Mouse (Mus musculus) CD4-positive, CD25-positive, alpha-beta regulatory T cell, adult 2 months (primary cell): ENCODE data around the gene Prune1.

Experiments used
- DNase-seq: peaks from one replicate; pipeline ENCODE4 v3.0.0-alpha.2; 2012; ENCODE audit warnings: low read depth, low spot score

Gene Prune1

DNA sequence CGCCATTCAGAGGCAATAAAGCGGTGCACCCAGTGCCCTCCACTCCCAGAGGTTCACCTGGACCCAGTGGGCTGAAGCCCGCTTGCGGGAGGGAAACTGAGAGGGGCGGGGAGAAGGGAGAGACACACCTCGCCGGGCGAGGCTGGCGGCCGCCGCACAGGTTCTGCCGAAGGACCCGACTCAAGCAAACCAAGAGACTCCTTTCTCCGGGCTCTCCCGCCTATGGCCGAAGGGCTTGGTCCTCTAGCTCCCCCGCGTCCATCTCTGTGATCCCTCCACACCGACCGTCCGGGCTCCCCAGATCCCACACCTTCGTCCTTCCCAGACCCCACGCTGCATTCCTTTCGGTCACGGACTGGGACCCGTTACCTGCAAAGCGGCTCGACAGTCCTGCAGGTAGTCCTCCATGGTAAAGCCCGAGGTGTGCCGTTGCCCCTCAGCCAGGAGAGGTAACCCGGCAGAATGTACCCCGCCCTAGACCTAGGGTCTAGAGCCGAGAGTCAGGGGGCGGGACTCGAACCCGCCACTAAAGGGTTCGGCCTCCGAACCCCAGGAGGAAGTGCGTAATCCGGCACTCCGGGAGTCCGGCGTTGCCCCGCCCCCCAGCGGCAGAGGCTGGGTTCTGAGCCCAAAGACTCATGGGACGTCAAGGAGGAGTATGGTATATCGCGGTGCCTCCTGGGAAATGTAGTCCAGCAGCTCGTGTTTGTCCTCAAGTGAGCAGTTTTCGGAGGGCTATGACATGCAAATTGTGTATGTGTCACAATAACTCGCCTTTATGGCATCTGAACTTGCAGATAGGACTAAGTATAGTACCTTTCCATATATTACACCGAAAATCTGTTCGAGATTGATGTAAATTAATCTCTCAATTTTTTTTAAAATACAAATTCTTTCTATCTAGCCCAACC lies at the start of gene Prune1, which contains the start of gene Mindy1:
Gene Prune1, minus strand, starts transcription at position 861 of the 911 bp plus-strand sequence.
Gene Mindy1, plus strand, starts transcription at position 130 of the 911 bp plus-strand sequence.
- DNase-seq = peak; percentile 98

DNA sequence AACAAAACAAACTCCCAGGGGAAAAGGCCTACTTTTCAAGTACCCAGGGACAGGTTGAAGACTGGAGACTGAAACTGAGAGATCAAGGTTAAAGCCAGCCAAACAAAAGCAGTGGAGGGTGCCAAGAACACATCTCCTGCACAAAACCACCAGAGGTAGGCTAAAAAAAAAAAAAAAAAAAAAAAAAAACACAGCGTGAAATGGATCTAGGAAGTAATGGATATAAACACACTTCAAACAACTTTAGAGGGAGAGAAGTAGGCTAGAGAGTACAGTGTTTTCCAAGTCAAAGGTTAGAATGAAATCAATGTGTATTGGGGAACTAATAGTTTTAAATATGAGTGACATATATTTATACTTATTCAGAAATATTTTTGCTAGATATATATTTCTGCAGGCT lies 49.7 kb upstream of the Prune1 start:
- no peak for DNase-seq

DNA sequence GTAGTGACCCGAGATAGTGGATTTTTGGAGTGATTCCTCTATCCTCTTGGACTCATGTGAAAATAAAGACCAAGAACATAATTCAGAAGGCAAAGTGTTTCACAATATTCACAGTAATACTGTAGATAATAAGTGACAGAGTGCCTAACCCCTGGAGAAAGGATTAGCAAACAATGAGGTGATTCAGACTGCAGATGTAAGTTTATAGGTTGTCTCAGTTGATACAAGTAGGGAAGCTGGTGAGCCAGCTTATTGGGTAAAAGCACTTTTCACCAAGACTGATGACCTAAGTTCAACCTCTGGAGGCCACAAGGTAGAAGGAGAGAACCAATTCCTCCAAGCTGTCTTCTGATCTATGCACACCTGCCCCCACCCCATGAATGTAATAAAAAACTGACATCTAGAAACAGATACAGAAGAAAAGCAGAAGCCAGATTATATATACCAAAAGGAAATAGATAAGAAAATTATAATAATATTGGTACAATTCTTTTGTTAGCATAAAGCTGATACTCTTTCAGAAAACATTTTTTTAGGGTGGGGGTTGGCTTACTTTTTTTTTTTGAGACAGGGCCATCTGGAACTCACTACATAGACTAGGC lies 47.0 kb upstream of the Prune1 start:
- no peak for DNase-seq

DNA sequence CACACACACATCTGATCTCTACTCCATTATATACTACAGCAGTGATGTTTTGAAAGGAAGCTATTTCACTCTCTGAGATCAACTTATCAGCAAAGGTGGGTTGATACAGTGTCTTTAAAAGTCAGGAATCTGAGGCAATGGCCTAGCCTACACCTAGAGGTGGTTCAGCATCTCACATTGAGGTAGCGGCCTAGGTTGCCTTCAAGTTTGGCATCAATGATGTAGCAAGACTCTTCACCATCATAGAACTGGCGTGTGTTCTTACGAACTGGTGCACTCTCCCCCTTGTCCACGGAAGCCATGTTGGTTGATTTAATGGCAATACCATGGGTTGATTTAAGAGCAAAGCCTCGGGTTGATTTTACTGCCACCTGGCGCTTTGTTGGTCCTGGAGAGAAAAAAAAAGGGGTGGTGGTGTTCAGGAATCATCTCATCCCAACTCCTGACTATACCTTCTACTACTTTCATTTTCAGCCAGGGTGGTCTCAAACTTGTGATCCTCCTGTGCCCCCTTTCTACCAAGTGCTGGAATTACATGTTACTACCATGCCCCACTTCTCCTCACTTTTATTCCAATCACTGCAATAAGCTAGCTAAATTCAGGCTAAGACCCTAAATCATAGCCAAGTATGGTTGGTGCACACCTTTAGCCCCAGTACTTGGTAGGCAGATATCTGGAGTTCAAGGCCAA lies 42.7 kb upstream of the Prune1 start:
- DNase-seq = no peak

DNA sequence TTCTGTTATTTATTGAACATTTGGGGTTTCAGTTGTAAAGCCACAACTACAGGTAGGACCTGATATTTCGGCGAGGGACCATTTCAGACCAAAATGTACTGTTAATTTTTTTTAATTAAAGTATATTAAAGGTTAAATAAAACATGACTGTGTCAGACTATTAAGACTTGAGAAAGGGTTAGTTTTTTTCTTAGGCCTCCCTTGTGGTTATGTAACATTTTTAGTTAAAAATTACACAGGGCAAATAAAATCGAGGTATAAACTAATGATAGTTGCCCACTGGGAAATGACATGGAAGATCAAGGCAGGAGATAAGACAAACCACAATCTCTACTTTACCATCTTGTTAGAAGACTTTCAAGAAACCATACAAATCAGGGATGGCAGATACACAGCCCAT lies 41.6 kb upstream of the Prune1 start:
- DNase-seq = no peak

DNA sequence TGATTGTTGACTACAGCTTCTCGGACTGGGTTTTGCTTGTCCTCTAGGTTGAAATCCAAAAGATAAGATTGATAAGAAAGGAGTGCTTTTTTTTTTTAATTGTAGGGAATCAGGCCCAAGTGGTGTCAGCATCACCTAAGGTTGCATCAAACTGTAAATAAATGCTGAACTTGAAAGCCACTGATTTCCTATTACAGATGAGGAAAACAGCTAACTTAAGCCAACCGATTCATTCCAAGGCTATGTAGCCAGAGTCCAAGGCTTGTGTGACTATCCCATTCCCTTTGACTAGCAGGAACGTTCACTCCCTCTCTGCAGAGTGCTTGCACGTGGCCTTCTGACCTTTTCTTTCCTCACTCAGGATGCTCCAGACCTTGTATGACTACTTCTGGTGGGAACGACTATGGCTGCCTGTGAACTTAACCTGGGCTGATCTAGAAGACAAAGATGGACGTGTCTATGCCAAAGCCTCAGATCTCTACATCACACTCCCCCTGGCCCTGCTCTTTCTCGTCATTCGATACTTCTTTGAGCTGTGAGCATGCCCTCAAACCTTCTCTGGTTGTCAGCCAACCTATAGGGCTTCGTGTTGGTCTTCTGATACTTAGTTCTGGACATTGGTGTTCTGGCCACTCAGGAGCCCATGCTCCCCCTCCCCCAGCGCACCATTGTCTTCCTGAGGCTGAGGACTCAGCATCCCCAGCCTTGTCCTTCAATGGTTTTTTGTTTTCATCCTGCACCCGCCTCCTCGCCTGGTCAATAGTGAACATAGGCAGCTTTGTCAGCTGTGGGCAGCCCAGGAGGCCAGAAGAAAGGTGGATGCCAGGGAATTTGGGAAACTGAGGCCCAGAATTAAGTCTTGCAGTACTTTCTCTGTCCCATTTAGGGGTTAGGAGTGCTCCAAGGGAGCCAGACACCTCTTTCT lies 38.1 kb upstream of the Prune1 start:
- DNase-seq = no peak

DNA sequence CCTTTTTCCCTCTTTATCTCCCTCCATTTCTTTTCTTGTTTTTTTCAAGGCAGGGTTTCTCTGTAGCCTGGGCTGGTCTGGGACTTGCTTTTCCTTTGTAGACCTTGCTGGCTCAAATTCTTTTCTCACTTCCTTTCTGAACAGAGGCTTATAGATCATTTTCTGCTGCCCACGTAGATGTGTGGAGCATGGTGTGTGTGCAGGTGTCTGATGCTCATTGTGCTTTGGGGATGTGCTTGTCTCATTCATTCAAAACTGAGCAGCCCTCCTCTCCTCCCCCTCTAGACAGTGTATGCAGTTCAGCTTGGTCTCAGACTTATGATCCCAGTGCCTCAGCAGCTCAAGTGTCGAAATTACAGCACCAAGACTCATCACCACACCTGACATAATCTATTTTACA lies 37.2 kb upstream of the Prune1 start:
- DNase-seq = no peak

DNA sequence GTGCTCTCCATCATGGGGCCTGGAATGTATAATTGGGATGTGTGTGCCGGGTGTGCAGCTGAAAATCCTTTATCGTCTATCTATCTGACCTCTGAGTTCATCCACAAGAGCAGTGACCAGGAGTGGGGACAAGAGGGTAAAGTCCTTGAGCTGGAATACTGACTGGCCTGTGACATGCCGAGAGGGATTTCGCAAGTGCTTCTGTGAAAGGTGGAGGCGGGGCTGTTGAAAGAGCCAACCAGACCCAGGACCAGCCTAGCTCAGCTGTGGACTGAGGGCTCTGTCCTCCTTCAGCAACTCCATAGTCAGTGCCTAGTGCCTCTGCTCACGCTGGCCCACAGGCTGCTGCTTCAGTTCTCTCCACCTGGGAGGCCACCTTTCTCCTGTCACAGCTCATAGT lies 36.7 kb upstream of the Prune1 start:
- DNase-seq = no peak

DNA sequence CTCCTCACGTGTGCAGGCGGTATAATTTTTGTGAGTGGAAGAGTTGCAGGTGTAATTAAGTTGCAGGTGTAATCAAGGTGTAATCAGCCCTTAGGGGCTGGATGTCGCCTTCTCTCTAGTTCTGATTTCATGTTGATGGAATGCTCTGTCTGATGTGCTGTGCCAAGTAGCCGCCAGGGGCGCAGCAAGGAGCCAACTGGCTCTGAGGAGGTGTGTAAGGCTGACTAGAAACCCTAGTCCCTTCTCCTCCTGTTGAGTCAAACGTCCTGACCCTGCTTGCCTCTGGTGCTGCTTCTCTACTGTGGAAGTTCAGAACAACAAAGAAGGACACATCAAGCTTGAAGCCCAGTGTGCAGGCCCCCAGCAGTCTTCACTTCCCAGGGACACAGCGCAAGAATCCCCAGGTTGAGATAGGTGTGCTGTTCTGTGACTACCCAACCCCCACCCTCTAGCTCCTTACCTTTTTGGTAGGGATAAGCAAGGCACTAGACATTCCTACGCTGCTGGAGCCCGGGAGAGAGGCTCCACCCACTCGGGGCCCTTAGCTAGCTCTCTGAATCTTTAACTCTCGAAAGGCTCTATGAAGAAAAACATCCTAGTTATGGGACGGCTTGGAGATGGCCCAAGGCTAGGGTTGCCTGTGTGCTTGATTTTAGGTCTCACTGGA lies 35.7 kb upstream of the Prune1 start:
- DNase-seq = peak; percentile 75

DNA sequence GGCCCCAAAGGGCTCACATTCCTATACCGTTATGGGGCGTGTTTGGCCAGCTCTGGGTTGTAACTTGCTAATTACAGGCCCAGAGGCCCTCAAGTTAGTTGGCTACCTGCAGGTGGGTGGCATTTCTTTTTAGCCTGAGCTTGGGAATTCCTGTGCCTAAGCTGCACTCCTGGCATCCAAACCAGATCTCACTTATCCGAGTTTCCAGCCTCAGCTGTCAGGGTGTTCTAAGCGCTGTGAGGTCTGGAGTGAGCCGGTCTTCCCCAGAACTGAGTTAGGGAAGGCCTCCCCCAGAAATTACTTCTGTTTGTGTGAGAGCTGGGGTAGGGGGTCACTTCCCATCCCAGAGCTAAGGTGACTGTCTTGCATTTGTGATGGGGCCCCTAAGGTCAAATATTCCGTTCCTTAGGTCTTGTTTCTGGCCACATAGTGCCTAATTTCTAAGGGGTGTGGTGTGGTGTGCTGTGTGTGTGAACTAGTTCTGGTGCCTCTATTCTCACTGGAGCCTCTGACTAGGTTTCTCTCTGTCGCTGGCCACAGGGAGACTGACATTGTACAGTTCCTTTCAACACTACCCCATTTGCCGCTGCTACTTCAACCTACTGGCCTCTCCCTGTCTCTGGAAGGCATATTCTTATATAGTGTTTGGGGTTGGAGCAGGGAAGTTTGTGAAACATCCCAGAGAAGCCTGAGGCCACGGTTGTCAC lies 34.1 kb upstream of the Prune1 start:
- no peak for DNase-seq

DNA sequence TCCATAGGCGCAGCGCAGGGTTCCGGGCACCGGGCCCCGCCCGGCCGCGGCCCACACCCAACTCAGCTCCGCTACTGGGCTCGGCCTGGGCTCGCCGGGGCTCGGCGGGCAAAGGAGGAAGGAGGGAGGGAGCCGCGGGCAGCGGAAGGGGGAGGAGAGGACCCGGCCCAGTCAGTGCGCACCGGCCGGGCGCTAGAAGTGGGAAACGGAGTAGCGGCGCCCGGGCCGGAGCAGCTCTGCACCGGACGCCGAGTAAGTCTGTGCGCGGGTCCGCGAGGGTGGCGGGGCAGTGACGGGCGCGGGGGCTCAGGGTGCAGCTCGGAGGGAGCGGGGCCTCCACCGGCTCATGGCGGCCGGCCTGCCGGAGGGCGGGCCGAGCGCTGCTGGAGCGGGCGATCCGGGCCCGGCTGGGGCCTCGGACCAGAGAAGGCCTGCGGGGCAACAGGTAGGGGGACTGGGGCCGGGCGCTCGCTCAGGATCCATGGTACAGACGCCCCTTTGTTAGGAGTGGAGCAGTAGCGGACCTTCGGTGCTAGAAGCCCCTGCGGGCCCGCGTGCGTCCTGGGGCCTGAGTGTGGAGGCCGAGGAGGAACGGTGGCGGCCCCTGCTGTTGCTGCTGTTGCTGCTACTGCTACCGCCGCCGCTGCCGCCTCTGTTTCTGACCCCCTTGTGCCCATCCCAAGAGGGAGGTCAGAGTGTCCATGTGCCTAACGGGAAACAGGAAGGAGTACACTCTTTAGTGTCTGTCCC lies 33.4 kb upstream of the Prune1 start:
- DNase-seq = peak; percentile 90

DNA sequence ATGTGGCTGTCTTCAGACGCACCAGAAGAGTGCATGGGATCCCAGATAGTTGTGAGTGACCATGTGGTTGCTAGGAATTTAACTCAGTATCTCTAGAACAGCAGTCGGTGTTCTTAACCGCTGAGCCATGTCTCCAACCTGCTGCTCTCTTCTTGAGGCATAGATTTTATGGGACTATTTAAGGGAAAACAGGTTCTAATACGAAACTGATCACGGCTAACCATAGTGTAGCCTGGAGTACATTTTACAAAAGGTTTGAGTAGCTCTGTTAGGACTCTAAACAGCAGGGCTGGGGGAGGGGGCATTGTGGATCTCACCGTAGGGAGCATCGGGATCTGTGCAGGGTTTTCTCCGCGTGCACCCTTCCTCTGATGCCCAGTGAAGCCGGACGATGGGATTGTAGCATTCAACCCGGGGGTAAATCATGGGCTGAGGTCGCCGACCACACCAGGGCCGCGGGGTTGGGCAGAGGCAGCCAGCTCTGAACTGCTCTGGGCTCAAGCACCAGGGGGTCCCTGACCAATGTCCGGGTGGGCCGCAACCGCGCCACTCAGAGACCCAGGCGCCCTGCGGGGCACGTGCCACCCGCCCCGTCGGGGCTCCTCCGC lies 32.7 kb upstream of the Prune1 start, which contains the start of gene Cers2:
Gene Cers2, plus strand, starts transcription at position 306 of the 608 bp plus-strand sequence.
- no peak for DNase-seq

DNA sequence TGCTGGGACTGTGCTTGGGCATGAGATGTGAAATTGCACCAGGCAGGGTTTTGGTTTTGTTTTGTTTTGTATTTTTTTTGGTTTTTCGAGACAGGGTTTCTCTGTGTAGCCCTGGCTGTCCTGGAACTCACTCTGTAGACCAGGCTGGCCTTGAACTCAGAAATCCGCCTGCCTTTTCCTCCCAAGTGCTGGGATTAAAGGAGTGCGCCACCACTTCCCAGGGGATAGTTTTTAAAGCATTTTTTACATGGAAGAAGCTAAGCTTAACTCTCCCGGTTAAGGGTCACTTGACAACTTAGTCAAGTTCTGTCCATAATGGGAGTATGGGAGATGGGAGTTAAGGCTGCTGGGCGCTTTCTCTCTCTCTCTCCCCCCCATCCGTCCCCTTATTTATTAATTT lies 32.2 kb upstream of the Prune1 start:
- DNase-seq = no peak

DNA sequence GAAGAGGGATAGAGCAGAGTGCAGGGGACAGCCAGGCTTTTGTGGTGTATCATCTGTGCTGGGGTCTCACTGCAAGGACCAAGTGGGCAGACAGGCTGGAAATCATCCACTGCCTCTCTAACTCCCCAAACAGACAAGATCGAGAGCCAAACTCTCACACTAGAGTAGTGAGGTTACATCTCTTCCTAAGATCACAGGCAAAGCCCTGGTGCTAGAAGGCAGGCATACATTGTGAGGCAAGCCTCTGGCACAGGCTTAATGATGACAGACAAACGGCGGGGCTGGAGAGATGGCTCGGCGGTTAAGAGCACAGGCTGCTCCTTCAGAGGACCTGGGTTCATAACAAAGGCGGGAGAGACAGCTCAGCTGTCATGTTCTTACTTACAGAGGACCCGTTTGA lies 31.6 kb upstream of the Prune1 start:
- no peak for DNase-seq

DNA sequence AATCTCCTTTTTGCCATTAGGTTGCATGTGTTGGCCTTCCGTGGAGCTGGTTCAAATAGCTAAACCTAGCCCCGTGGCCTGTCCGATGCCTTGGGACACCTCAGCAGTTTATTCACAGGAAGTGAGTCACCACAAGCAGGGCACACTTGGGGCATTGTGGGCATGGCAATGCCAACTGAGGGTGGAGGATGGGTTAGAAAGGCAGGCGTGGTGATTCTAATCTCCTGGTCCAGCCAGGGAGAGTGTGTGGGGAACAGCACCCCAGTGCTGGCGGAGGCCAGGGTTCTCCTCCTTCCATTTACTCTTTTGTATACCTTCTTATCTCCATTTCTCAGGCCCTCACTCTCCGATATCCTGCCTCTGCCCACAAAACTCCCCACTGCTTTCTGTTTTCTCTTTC lies 30.7 kb upstream of the Prune1 start:
- peak; percentile 11 for DNase-seq

DNA sequence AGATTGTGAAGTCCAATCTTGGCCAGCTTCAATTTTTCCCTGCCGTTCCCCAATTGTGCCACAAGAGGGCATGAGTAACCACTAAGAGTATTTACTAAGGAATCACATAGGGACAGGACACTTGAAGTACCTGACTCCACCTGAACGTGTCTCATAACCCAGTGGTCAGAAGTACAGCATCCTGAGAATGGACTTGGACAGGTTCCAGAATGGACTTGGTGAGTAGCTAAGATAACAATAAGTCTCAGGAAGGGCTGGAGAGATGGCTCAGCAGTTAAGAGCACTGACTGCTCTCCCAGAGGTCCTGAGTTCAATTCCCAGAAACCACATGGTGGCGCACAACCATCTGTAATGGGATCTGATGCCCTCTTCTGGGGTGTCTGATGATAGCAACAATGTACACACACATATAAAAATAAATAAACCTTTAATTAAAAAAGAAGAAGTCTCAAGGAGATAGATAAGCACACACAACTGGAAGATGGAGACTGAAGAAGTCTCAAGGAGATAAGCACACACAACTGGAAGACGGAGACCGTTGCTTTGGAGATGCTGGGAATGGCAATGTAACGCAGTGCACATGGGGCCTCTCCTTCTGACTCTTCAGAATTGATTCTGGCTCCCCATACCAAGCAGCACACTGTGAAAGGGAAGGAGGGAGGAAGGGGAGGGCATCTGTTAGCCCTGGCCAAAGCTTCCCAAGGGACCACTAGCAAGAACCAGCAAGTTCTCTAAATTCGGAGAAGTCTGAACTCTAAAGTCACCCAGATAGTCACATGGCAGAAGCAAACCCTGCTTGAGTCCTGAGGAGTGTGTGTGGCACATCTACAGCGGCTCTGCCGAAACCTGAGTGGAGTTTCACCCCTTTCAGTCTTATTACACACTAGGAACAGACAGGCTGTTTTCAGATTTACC lies 29.3 kb upstream of the Prune1 start:
- peak; percentile 70 for DNase-seq

DNA sequence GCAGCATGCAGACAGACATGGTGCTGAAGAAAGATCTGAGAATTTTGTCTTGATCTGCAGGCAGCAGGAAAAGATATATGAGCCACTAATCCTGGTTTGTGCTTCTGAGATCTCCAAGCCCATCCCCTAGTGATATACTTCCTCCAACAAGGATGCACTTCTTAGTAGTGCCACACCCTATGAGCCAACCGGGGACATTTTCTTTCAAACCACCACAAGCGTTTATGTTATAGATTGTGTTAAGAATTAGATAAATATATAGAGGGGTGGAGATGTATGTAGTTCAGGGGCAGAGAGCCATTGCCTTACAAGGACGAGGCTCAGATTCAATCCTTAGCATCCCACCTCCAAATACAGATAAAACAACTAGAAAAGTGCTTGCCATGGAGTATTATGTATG lies 28.6 kb upstream of the Prune1 start:
- DNase-seq = no peak

DNA sequence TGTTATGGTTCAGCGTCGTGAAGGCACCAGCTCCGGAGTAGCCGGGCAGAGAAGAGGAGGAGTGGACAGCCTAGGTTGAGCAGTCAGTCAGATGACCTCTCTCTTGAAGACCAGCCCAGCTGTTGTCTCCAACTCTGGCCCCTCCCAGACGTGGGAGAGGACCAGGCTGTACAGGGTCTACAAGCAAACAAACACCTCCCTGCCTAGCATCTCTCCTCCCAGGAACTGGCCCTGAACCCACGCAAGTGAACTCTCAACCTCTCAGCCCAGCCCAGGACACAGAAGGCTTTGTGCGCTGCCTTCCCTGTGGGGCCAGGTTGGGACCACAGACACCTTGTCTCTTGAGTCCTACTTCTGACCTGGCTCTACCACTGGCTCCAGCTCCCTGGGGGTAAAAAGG lies 25.2 kb upstream of the Prune1 start, which contains the start of gene Anxa9:
Gene Anxa9, minus strand, starts transcription at position 77 of the 400 bp plus-strand sequence.
- no peak for DNase-seq
